Mouse (Mus musculus): ENCODE measurements at regions not wholly inside any gene's neighbourhood (a gene's known extent, or its start where the extent isn't known, plus 50 kb on each side); places are given as distances from the start of the nearest gene placed in this dataset.

GRCm38 (mm10) chr7:39830831-39831230 lies 313.3 kb downstream of the Zfp619 start:
- ATAC-seq (ENCODE audit: low FRiP score, low read depth), result no peak
- WGBS, result 93% methylated on average over 2 of the region's 2 CpGs

GRCm38 (mm10) chr7:39841988-39842387 lies 324.4 kb downstream of the Zfp619 start:
- Histone ChIP-seq H3K9me3 (no peaks in the 10 kb centered on the region), H3K4me2 (replicated peaks) (no peak overlapping the region), H3K27me3 (replicated peaks) (no peaks in the 10 kb centered on the region), H3K36me3 (no peaks in the 10 kb centered on the region), H3K27ac (no peak overlapping the region), H3K9ac (no peak overlapping the region), H3K4me1 (no peaks in the 10 kb centered on the region), H3K4me3 (no peak overlapping the region)
- no peak for ATAC-seq (ENCODE audit: low FRiP score, low read depth)
- whole genome bisulfite sequencing, result 92% methylated on average over 3 of the region's 3 CpGs

More at GRCm38 (mm10) chr7:39830831-39831230, 313.3 kb downstream of the Zfp619 start:
- Histone ChIP-seq H3K4me1 (no peaks in the 10 kb centered on the region), H3K27me3 (replicated peaks) (no peaks in the 10 kb centered on the region), H3K27ac (no peak overlapping the region), H3K4me3 (no peak overlapping the region), H3K36me3 (no peaks in the 10 kb centered on the region), H3K4me2 (replicated peaks) (no peak overlapping the region), H3K9ac (no peak overlapping the region), H3K9me3 (no peaks in the 10 kb centered on the region)

DNA sequence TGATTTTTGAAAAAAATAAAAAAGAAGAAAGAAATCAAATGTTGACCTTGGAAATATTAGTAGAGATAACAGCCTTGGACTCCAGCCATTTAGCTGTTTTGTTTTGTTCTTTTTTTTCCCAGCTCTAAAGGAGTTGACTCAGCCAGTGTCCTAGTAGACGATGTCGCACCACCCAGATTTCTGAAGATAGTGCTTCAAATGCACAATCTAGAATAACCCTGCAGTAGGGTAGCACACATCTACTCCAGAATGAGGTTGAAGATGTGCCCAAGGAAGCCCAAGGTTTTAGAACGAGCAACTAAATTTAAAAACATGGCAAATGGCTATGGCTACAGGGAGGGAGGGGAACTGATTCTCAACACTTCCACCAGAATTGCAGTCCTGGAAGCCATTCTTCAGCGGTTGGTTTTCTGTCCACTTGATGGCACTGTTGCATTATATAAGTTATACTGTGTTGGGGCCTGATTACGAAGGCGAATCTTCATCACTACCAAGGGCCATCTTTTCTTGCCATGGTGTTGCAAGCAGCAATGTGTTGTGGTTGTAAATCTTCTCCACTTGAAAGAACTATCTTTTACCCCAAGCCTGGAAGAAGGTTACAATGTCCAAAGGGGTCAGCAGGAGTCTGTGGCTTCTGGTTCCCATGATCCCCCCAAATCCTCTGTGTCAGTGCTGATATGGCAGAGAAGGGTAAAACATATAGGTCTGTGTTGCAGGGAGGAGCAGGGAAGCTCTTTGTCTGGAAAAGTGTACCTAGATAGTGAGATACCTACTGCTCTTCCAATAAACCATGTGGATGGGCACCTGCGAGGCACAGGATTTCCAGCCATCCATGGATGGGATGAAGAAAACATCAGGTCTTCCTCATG lies 330.6 kb downstream of the Zfp619 start:
- no peaks in the 10 kb centered on the region for H3K27me3 ChIP-seq (replicated peaks)
- no peaks in the 10 kb centered on the region for H3K36me3 ChIP-seq
- ATAC-seq (ENCODE audit: low FRiP score, low read depth), result peak; percentile 90
- H3K9me3 ChIP-seq, result no peaks in the 10 kb centered on the region
- WGBS, result 52% methylated on average over 7 of the region's 7 CpGs
- no peak overlapping the region for H3K9ac ChIP-seq
- no peak overlapping the region for H3K27ac ChIP-seq
- no peaks in the 10 kb centered on the region for H3K4me1 ChIP-seq
- H3K4me2 ChIP-seq (replicated peaks), result no peak overlapping the region
- H3K4me3 ChIP-seq, result no peak overlapping the region

- ATAC-seq (ENCODE audit: low FRiP score, low read depth), result no peak
- no peaks in the 10 kb centered on the region for H3K9me3 ChIP-seq
Observed at GRCm38 (mm10) chr7:39857301-39857700, 339.7 kb downstream of the Zfp619 start.

DNA sequence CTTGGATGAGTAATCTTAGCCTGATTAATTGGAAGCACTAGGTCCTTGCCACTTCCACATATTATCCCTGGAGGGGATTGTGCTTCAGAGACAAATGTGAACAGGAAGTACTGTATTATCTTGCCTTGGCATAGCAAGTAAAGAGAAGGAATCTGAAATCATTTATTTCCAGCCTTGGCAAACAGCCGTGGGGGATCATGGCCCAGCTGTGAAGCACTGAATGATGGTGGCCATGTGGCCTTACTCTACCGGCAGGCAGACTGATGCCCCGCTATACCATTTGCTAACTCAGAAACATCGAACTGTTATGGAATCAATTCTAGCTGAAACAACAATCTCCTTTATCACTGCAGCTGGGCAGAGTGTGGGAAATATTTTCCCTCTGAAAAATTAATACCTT lies 345.3 kb downstream of the Zfp619 start:
- Histone ChIP-seq H3K9me3 (no peaks in the 10 kb centered on the region), H3K36me3 (no peaks in the 10 kb centered on the region), H3K4me3 (no peak overlapping the region), H3K27me3 (replicated peaks) (no peaks in the 10 kb centered on the region), H3K27ac (no peak overlapping the region), H3K4me1 (0 out of 2 replicates have a peak, but pooled peaks cover 2% of the 10 kb centered on the region), H3K9ac (no peak overlapping the region), H3K4me2 (replicated peaks) (no peak overlapping the region)
- ATAC-seq (ENCODE audit: low FRiP score, low read depth), result no peak
- WGBS, result 83% methylated on average over 4 of the region's 4 CpGs

More at GRCm38 (mm10) chr7:39857301-39857700, 339.7 kb downstream of the Zfp619 start:
- no peak overlapping the region for H3K9ac ChIP-seq
- no peak overlapping the region for H3K4me3 ChIP-seq
- H3K4me2 ChIP-seq (replicated peaks), result no peak overlapping the region
- WGBS, result 85% methylated on average over 2 of the region's 2 CpGs
- no peak overlapping the region for H3K27ac ChIP-seq
- H3K36me3 ChIP-seq, result no peaks in the 10 kb centered on the region
- 0 out of 2 replicates have a peak, but pooled peaks cover 2% of the 10 kb centered on the region for H3K4me1 ChIP-seq
- no peaks in the 10 kb centered on the region for H3K27me3 ChIP-seq (replicated peaks)

DNA sequence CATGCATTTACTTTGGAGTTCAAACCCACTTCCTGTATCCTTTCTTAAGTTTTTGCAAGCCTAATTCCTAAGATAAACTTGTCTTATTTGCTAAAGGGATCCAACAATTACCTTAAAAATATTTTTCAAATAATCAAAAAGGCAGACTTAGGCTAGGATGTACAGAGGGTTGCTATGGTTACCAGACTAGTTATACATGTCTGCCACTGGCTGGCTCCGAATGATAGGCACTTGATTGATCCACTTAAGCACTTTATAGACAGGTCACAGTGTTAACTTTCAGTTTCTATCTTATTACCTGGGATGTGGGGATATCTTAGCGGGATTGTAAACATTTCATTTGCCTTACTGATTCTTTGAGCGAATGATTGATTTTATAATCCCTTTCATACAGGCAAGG lies 346.6 kb downstream of the Zfp619 start:
- no peak for ATAC-seq (ENCODE audit: low FRiP score, low read depth)
- Histone ChIP-seq H3K9ac (no peak overlapping the region), H3K4me1 (0 out of 2 replicates have a peak, but pooled peaks cover 2% of the 10 kb centered on the region), H3K27ac (no peak overlapping the region), H3K4me3 (no peak overlapping the region), H3K27me3 (replicated peaks) (no peaks in the 10 kb centered on the region), H3K36me3 (no peaks in the 10 kb centered on the region), H3K9me3 (no peaks in the 10 kb centered on the region), H3K4me2 (replicated peaks) (no peak overlapping the region)
- 83% methylated on average over 3 of the region's 3 CpGs for WGBS

DNA sequence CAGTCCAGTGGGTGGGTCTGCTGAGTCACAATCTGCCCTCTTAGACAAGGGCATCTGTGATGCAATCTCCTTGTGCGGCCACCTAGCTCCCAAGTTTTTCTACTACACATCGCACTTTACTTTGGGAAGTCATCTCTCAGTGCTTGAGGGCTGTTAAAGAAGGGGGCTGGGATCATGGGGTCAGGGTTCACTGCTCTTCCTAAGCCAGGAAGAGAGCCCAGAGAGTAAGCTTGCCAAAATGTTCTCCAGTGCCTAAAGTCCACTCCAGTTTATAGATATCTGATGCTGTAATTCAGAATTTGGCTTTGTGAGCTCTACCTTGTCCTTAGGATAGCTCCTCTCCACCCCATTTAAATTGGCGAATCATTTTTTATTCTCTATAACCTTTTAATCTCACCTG lies 347.2 kb downstream of the Zfp619 start:
- ATAC-seq (ENCODE audit: low FRiP score, low read depth), result no peak
- no peak overlapping the region for H3K4me3 ChIP-seq
- 0 out of 2 replicates have a peak, but pooled peaks cover 2% of the 10 kb centered on the region for H3K4me1 ChIP-seq
- H3K27me3 ChIP-seq (replicated peaks), result no peaks in the 10 kb centered on the region
- 89% methylated on average over 3 of the region's 3 CpGs for WGBS
- H3K4me2 ChIP-seq (replicated peaks), result no peak overlapping the region
- H3K9ac ChIP-seq, result no peak overlapping the region
- no peak overlapping the region for H3K27ac ChIP-seq
- H3K9me3 ChIP-seq, result no peaks in the 10 kb centered on the region
- no peaks in the 10 kb centered on the region for H3K36me3 ChIP-seq

- H3K4me1 ChIP-seq, result 0 out of 2 replicates have a peak, but pooled peaks cover 2% of the 10 kb centered on the region
- ATAC-seq (ENCODE audit: low FRiP score, low read depth), result no peak
- H3K27me3 ChIP-seq (replicated peaks), result no peaks in the 10 kb centered on the region
- no peak overlapping the region for H3K27ac ChIP-seq
- H3K4me3 ChIP-seq, result no peak overlapping the region
- H3K9ac ChIP-seq, result no peak overlapping the region
- H3K9me3 ChIP-seq, result no peaks in the 10 kb centered on the region
- H3K4me2 ChIP-seq (replicated peaks), result no peak overlapping the region
- WGBS, result 80% methylated on average over 6 of the region's 6 CpGs
- no peaks in the 10 kb centered on the region for H3K36me3 ChIP-seq
Observed at GRCm38 (mm10) chr7:39866674-39867428, 349.3 kb downstream of the Zfp619 start.

GRCm38 (mm10) chr7:39867451-39867850 lies 349.9 kb downstream of the Zfp619 start:
- Histone ChIP-seq H3K4me3 (no peak overlapping the region), H3K4me1 (no peaks in the 10 kb centered on the region), H3K4me2 (replicated peaks) (no peak overlapping the region), H3K9ac (no peak overlapping the region), H3K36me3 (no peaks in the 10 kb centered on the region), H3K27me3 (replicated peaks) (no peaks in the 10 kb centered on the region), H3K9me3 (no peaks in the 10 kb centered on the region), H3K27ac (no peak overlapping the region)
- ATAC-seq (ENCODE audit: low FRiP score, low read depth), result no peak
- WGBS, result 12% methylated on average over 3 of the region's 3 CpGs

DNA sequence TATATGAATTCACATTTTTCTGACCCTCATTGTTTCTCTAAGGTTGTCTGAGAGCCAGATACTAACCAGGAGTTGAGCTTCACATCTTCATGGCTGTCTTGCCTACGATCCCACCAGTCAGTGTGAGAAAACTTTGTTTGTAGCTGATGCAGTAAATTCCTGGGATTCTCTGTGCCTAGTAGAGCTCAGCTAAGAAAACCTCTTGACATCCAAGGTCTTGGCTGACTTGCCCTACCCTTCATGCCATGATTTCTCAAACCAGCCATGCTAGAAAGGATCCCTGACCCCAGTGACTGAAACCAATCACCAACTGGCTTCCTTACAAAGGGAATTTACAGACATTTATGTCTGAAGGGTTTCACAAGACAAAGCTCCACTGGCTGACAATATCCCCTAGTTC lies 364.5 kb downstream of the Zfp619 start:
- H3K4me3 ChIP-seq, result no peak overlapping the region
- no peak overlapping the region for H3K9ac ChIP-seq
- no peak for ATAC-seq (ENCODE audit: low FRiP score, low read depth)
- H3K4me1 ChIP-seq, result no peaks in the 10 kb centered on the region
- no peaks in the 10 kb centered on the region for H3K27me3 ChIP-seq (replicated peaks)
- H3K36me3 ChIP-seq, result no peaks in the 10 kb centered on the region
- no peak overlapping the region for H3K27ac ChIP-seq
- no peaks in the 10 kb centered on the region for H3K9me3 ChIP-seq
- 85% methylated on average over 1 of the region's 1 CpGs for WGBS
- no peak overlapping the region for H3K4me2 ChIP-seq (replicated peaks)

GRCm38 (mm10) chr7:39894208-39894896 lies 376.8 kb downstream of the Zfp619 start:
- H3K4me2 ChIP-seq (replicated peaks), result no peak overlapping the region
- H3K36me3 ChIP-seq, result no peaks in the 10 kb centered on the region
- no peak for ATAC-seq (ENCODE audit: low FRiP score, low read depth)
- no peak overlapping the region for H3K4me3 ChIP-seq
- H3K27me3 ChIP-seq (replicated peaks), result no peaks in the 10 kb centered on the region
- no peaks in the 10 kb centered on the region for H3K9me3 ChIP-seq
- WGBS, result 76% methylated on average over 7 of the region's 7 CpGs
- H3K4me1 ChIP-seq, result no peaks in the 10 kb centered on the region
- no peak overlapping the region for H3K9ac ChIP-seq
- H3K27ac ChIP-seq, result no peak overlapping the region

DNA sequence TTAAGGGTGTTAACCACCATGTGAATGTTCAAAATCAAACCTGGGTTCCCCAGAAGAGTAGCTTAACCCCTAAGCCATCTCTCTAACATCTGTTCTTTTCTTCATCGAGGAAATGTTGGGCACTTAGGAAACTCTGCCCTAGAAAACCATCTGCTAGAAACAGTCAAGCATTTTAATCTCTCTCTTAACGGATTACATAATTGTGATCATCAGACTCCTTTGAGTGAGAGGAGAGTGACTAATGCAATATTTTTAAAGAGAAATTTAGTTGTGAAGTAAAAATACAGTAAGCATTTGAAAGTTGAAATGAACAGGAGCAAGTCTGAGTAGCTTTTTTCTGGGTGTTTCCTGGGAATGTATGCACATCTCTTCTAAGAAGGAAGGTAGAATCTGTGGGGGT lies 379.4 kb downstream of the Zfp619 start:
- Histone ChIP-seq H3K4me2 (replicated peaks) (no peak overlapping the region), H3K36me3 (no peaks in the 10 kb centered on the region), H3K27ac (no peak overlapping the region), H3K9ac (no peak overlapping the region), H3K4me3 (no peak overlapping the region), H3K4me1 (no peaks in the 10 kb centered on the region), H3K27me3 (replicated peaks) (no peaks in the 10 kb centered on the region), H3K9me3 (no peaks in the 10 kb centered on the region)
- no peak for ATAC-seq (ENCODE audit: low FRiP score, low read depth)
- 86% methylated on average over 2 of the region's 2 CpGs for WGBS

Data from neural tube, embryonic 12.5 days (tissue).